8 mouse cellular contexts compared by ENCODE assay signal in the genomic region with DNA sequence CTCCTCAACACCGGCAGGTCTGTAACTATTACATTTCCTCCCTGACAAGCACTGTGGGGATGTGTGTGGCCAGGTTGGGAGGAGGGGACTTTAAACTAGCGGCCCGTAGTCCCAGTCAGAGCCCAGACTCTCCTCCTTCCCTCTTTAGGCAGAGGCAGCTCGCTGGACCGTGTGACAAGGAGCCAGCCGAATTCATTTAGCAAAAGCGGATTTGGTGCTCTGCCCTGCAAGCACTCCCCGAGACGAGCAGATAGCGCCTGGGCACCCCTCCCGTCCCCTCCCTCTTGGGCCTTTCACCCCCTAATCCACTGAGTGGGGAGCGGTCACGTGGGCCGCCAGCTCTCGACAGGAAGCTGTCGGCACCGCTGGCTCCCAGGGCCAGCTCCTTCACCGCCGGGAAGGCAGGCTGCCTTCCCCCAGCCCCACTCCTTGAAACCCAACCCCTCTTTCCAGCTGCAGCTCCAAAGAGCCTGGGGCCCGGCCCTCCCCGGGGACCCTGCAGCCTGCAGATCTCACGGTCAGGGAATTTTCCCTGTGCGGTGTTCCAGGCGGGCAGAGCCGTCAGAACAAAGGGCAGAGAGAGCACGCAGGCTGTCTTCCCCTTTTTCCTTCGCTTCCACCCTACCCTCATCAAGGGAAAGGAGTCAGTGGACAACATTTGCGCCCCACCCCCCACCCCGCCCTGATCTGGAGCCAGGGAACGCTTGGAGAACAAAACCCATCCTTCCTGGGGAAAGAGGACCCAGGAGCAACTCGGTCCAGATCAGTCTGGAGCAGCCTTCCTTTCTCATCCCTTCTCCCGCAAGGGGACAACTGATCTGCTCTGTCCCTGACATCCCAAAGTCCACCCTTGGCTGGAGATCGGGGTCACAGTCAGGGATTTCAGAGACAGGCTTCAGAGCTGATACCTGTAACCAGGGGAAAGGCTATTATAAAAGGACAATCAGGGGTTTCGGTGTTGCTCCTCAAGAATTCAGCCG.
DNase-seq lines count a peak whose midpoint lies in the region; ATAC-seq and TF ChIP-seq lines count a peak whose summit lies in the region.

No protein-coding gene starts in this region.

- H3K79me2 ChIP-seq in heart, adult 2 months (replicated peaks; ENCODE audit: control insufficient read depth, insufficient read depth, low read length): no peaks in the 10 kb centered on the region

- intact Hi-C loops in heart, adult 2 months (cut with DNase I): loop anchor here (5.0 kb wide), 2 partner anchors 64 to 104 kb away; no protein-coding TSS in a partner anchor

- H3K9ac ChIP-seq in embryonic facial prominence, embryonic 14.5 days (ENCODE audit: low read depth, low read length): peak overlapping the region; percentile 65
- peak overlapping the region; percentile 74 for H3K9ac ChIP-seq in heart, adult 2 months (ENCODE audit: low read depth, low read length)
- peak overlapping the region; percentile 5; the same call in 1 of the 2 replicates for H3K9ac ChIP-seq in limb, embryonic 15.5 days
- H3K9ac ChIP-seq in midbrain, embryonic 15.5 days: peak overlapping the region; percentile 75

- no peaks in the 10 kb centered on the region for H3K9me3 ChIP-seq in embryonic facial prominence, embryonic 14.5 days (ENCODE audit: control insufficient read depth, low read length)
- no peaks in the 10 kb centered on the region for H3K9me3 ChIP-seq in limb, embryonic 15.5 days
- H3K9me3 ChIP-seq in midbrain, embryonic 15.5 days: no peaks in the 10 kb centered on the region

- 0 out of 2 replicates have a peak, but pooled peaks have one; percentile 21 for TF ChIP-seq EP300 in heart, adult 2 months (IDR thresholded peaks at IDR 0.05; ENCODE audit: insufficient read depth, low read depth, low read length)

- no peaks in the 10 kb centered on the region for H3K27me3 ChIP-seq in embryonic facial prominence, embryonic 14.5 days (replicated peaks; ENCODE audit: control insufficient read depth, insufficient read depth, low read length)
- H3K27me3 ChIP-seq in heart, adult 2 months (ENCODE audit: control insufficient read depth, insufficient read depth, low read length): no peaks in the 10 kb centered on the region; the same call in 1 of the 2 replicates
- no peaks in the 10 kb centered on the region for H3K27me3 ChIP-seq in limb, embryonic 15.5 days
- H3K27me3 ChIP-seq in midbrain, embryonic 15.5 days (replicated peaks): no peaks in the 10 kb centered on the region

- H3K4me3 ChIP-seq in embryonic facial prominence, embryonic 14.5 days (ENCODE audit: low read depth, low read length): peak overlapping the region; percentile 35
- peak overlapping the region; percentile 53 for H3K4me3 ChIP-seq in heart, adult 2 months
- peak overlapping the region; percentile 30 for H3K4me3 ChIP-seq in limb, embryonic 15.5 days
- H3K4me3 ChIP-seq in midbrain, embryonic 15.5 days: peak overlapping the region; percentile 42

- ATAC-seq in embryonic facial prominence, embryonic 14.5 days (ENCODE audit: low read depth): peak; percentile 96
- peak; percentile 84 for ATAC-seq in limb, embryonic 15.5 days (ENCODE audit: insufficient number of reproducible peaks, low FRiP score, low TSS enrichment, low read depth)
- ATAC-seq in midbrain, embryonic 15.5 days (replicated peaks): peak; percentile 92

- no peak for TF ChIP-seq CTCF in heart, adult 2 months (IDR thresholded peaks at IDR 0.05)

- peak overlapping the region; percentile 94 for H3K27ac ChIP-seq in embryonic facial prominence, embryonic 14.5 days (replicated peaks; ENCODE audit: low read depth, low read length)
- peak overlapping the region; percentile 76 for H3K27ac ChIP-seq in heart, adult 2 months
- peak overlapping the region; percentile 91 for H3K27ac ChIP-seq in limb, embryonic 15.5 days
- peak overlapping the region; percentile 91 for H3K27ac ChIP-seq in midbrain, embryonic 15.5 days

- H3K36me3 ChIP-seq in embryonic facial prominence, embryonic 14.5 days (ENCODE audit: control insufficient read depth, insufficient read depth, low read length): no peaks in the 10 kb centered on the region
- H3K36me3 ChIP-seq in heart, adult 2 months (ENCODE audit: control insufficient read depth, insufficient read depth, low read length): no peaks in the 10 kb centered on the region
- H3K36me3 ChIP-seq in limb, embryonic 15.5 days: no peaks in the 10 kb centered on the region
- no peaks in the 10 kb centered on the region for H3K36me3 ChIP-seq in midbrain, embryonic 15.5 days (replicated peaks)

- DNase-seq in urinary bladder, adult 18-20 months (ENCODE audit: low spot score in 2 of 2): peak; percentile 63 to 79
- DNase-seq in urinary bladder, postnatal 10 days (ENCODE audit: low spot score): no peak
- peak; percentile 96 for DNase-seq in embryonic facial prominence, embryonic 14.5 days (ENCODE audit: low spot score)
- DNase-seq in heart, adult 2 months: peak; percentile 79 to 86
- DNase-seq in kidney, adult 18-20 months: peak; percentile 62
- peak; percentile 11 to 52 for DNase-seq in spleen, postnatal 10 days (ENCODE audit: low spot score in 2 of 2)

- peaks cover 38% of the 10 kb centered on the region for H3K4me1 ChIP-seq in embryonic facial prominence, embryonic 14.5 days (ENCODE audit: control insufficient read depth, insufficient read depth, low read length)
- peaks cover 4% of the 10 kb centered on the region for H3K4me1 ChIP-seq in heart, adult 2 months (ENCODE audit: control insufficient read depth, insufficient read depth, low read length)
- H3K4me1 ChIP-seq in limb, embryonic 15.5 days: peaks cover 54% of the 10 kb centered on the region
- peaks cover 16% of the 10 kb centered on the region for H3K4me1 ChIP-seq in midbrain, embryonic 15.5 days

- TF ChIP-seq POLR2A in heart, adult 2 months (IDR thresholded peaks at IDR 0.05; ENCODE audit: insufficient read depth, low read depth, low read length): peak; percentile 33; the same call in 1 of the 2 replicates

- peak overlapping the region; percentile 74 for H3K4me2 ChIP-seq in embryonic facial prominence, embryonic 14.5 days (ENCODE audit: low read depth, low read length)
- peak overlapping the region; percentile 63 for H3K4me2 ChIP-seq in limb, embryonic 15.5 days
- H3K4me2 ChIP-seq in midbrain, embryonic 15.5 days: peak overlapping the region; percentile 83

- 2% methylated on average over 25 of the region's 35 CpGs for WGBS in embryonic facial prominence, embryonic 14.5 days
- 8% methylated on average over 35 of the region's 35 CpGs for WGBS in heart, adult 2 months
- WGBS in limb, embryonic 15.5 days: 2% methylated on average over 34 of the region's 35 CpGs
- 1% methylated on average over 35 of the region's 35 CpGs for WGBS in midbrain, embryonic 15.5 days

Comparison
In these comparisons a context has a peak if more than half of its experiments do, and no peak if none do; other contexts are left out.
1. H3K9ac ChIP-seq: peak in every context shown above with its lines; median percentile 75 in midbrain, embryonic 15.5 days; 74 in heart, adult 2 months; 65 in embryonic facial prominence, embryonic 14.5 days; 5 in limb, embryonic 15.5 days.